Mouse (Mus musculus) effector memory CD4-positive, alpha-beta T cell, adult 7 months (primary cell): ENCODE data around the gene Zmym3. TPM values are rescaled to one million over a fixed set of nuclear protein-coding genes. Genes with fewer than 3 reads are reported as not detected.

Source experiments
- polyA plus RNA-seq: library from polyadenylated mRNA; unstranded; fragments of 100-300 nt; shearing (Covaris generic); gene quantifications from one replicate; pipeline ENCODE4 v1.2.1, GENCODE M21; 2017

The Zmym3 gene
- 10.3 TPM for polyA plus RNA-seq

GRCm38 (mm10) chrX:101420700-101421095, at the start of gene Zmym3:
Gene Zmym3 (minus strand): TSS chrX:101420849.

GRCm38 (mm10) chrX:101448886-101449475, 28.3 kb upstream of the Zmym3 start, which contains the start of gene Itgb1bp2:
Gene Itgb1bp2 (plus strand): TSS chrX:101449088.

GRCm38 (mm10) chrX:101429142-101429949, 8.7 kb upstream of the Zmym3 start, which contains the start of gene Nono:
Gene Nono (plus strand): TSS chrX:101429318.

GRCm38 (mm10) chrX:101376190-101376968, 44.3 kb downstream of the Zmym3 start, which contains the start of gene Gjb1:
Gene Gjb1 (plus strand): TSS chrX:101376378.

Other genes starting within 250 kb of the Zmym3 start
- 51.6 TPM for gene Snx12, start 198.3 kb downstream of the Zmym3 start, polyA plus RNA-seq
- 1.6 TPM for gene Foxo4, start 166.3 kb downstream of the Zmym3 start, polyA plus RNA-seq
- gene Gm614, start 156.9 kb downstream of the Zmym3 start, polyA plus RNA-seq = 3.7 TPM
- 1,832 TPM for gene Il2rg, start 152.6 kb downstream of the Zmym3 start, polyA plus RNA-seq
- not detected for gene Gm20489, start 151.8 kb downstream of the Zmym3 start, polyA plus RNA-seq
- gene Med12, start 146.8 kb downstream of the Zmym3 start, polyA plus RNA-seq = 66.4 TPM
- not detected for gene Nlgn3, start 121.7 kb downstream of the Zmym3 start, polyA plus RNA-seq
- not detected for gene Gjb1, start 44.5 kb downstream of the Zmym3 start, polyA plus RNA-seq
- gene Nono, start 8.5 kb upstream of the Zmym3 start, polyA plus RNA-seq = 227 TPM
- not detected for gene Itgb1bp2, start 28.2 kb upstream of the Zmym3 start, polyA plus RNA-seq
- gene Taf1, start 111.9 kb upstream of the Zmym3 start, polyA plus RNA-seq = 17.8 TPM
- gene Ogt, start 219.2 kb upstream of the Zmym3 start, polyA plus RNA-seq = 255 TPM